Comparison of ENCODE assay signal across 24 mouse cellular contexts in the genomic region with DNA sequence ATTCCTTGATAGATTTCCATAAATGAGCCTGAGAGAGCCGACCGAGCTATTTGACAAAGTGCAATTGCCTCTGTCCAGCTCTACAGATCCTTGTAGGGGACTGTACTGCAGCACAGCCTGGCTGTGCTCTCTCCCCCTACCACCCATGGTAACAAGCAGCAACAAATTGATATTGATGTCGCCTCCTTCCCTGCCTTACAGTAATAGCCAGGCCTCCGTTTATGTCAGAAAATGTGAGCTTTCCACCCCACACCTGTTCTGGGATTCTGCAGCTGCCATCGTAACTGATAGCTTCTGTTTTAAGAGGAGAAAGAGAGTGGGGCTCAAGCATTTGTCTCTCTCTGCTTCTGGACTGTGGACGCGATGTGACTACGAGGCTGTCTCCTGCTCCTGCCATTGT.
DNase-seq lines count a peak whose midpoint lies in the region; ATAC-seq and TF ChIP-seq lines count a peak whose summit lies in the region.
"Had no signal": no experiment of that assay in that cellular context is flagged by ENCODE, and none has a peak within 500 bp of the region (broad histone marks: within the 10 kb centered on the region; RNA-seq: fewer than 3 reads in every experiment).

No protein-coding gene starts in this region.

- ATAC-seq in hindbrain, embryonic 16.5 days: 0 out of 2 replicates have a peak, but pooled peaks have one; percentile 41
- ATAC-seq in hindbrain, embryonic 12.5 days (ENCODE audit: low FRiP score): no peak
- no peak for ATAC-seq in hindbrain, postnatal 0 days
- ATAC-seq: forebrain, embryonic 15.5 days; intestine, embryonic 15.5 days; Patski had no signal

- DNase-seq in heart, adult 11 months: peak; percentile 70
- DNase-seq in heart, embryonic 10.5 days (ENCODE audit: low spot score): no peak
- DNase-seq in hindbrain, postnatal 0 days (ENCODE audit: low spot score): peak; percentile 20
- no peak for DNase-seq in right cerebral cortex, adult 2 months (ENCODE audit: low spot score in 2 of 2)
- DNase-seq: adrenal gland, postnatal 10 days; adrenal gland, postnatal 36 days; B cell, adult 2 months; cerebellum, adult 18-20 months; cerebellum, adult 9-10 months; cerebellum, postnatal 14 days; gastrocnemius, postnatal 25 days; heart, adult 2 months had no signal

- H3K27me3 ChIP-seq in heart, embryonic 10.5 days (ENCODE audit: insufficient read depth, poor library complexity, severe bottlenecking): peaks cover 51% of the 10 kb centered on the region
- no peaks in the 10 kb centered on the region for H3K27me3 ChIP-seq in hindbrain, embryonic 16.5 days (replicated peaks; ENCODE audit: control insufficient read depth, insufficient read depth, low read length)
- H3K27me3 ChIP-seq in hindbrain, embryonic 12.5 days: no peaks in the 10 kb centered on the region
- H3K27me3 ChIP-seq in hindbrain, postnatal 0 days (ENCODE audit: insufficient read depth, low read length): no peaks in the 10 kb centered on the region
- H3K27me3 ChIP-seq in myocyte (ENCODE audit: control insufficient read depth, insufficient read depth, insufficient read length): no peaks in the 10 kb centered on the region
- H3K27me3 ChIP-seq: CH12.LX; embryonic facial prominence, embryonic 12.5 days; forebrain, embryonic 12.5 days; forebrain, embryonic 15.5 days had no signal

- no peak overlapping the region for H3K27ac ChIP-seq in heart, embryonic 10.5 days
- no peak overlapping the region for H3K27ac ChIP-seq in hindbrain, embryonic 16.5 days (ENCODE audit: low read depth, low read length)
- H3K27ac ChIP-seq in hindbrain, embryonic 12.5 days: no peak overlapping the region
- no peak overlapping the region for H3K27ac ChIP-seq in hindbrain, postnatal 0 days
- H3K27ac ChIP-seq: embryonic facial prominence, embryonic 12.5 days; forebrain, embryonic 12.5 days; forebrain, embryonic 15.5 days; heart, adult 2 months; intestine, embryonic 15.5 days had no signal

- no peak overlapping the region for H3K4me3 ChIP-seq in heart, embryonic 10.5 days
- no peak overlapping the region for H3K4me3 ChIP-seq in hindbrain, embryonic 16.5 days (ENCODE audit: low read length)
- H3K4me3 ChIP-seq in hindbrain, embryonic 12.5 days: no peak overlapping the region
- H3K4me3 ChIP-seq in hindbrain, postnatal 0 days (ENCODE audit: low read length): no peak overlapping the region
- no peak overlapping the region for H3K4me3 ChIP-seq in myocyte
- H3K4me3 ChIP-seq: embryonic facial prominence, embryonic 12.5 days; erythroblast, embryonic 14.5 days; forebrain, embryonic 12.5 days; forebrain, embryonic 15.5 days; heart, adult 2 months; intestine, embryonic 15.5 days had no signal

- TF ChIP-seq POLR2A in myocyte (IDR thresholded peaks at IDR 0.05; ENCODE audit: insufficient read length, low read depth): no peak

- 73% methylated on average over 8 of the region's 8 CpGs for whole genome bisulfite sequencing in heart, embryonic 10.5 days
- WGBS in hindbrain, embryonic 16.5 days: 61% methylated on average over 8 of the region's 8 CpGs
- 69% methylated on average over 8 of the region's 8 CpGs for WGBS in hindbrain, embryonic 12.5 days
- 64% methylated on average over 8 of the region's 8 CpGs for WGBS in hindbrain, postnatal 0 days

- no peak overlapping the region for H3ac ChIP-seq in myocyte (ENCODE audit: control insufficient read depth, insufficient read length)

- H3K9ac ChIP-seq in hindbrain, embryonic 16.5 days (ENCODE audit: low read depth, low read length): no peak overlapping the region
- H3K9ac ChIP-seq in hindbrain, embryonic 12.5 days: no peak overlapping the region
- H3K9ac ChIP-seq in hindbrain, postnatal 0 days (replicated peaks; ENCODE audit: low read length): no peak overlapping the region
- H3K9ac ChIP-seq: embryonic facial prominence, embryonic 12.5 days; forebrain, embryonic 12.5 days; forebrain, embryonic 15.5 days; intestine, embryonic 15.5 days had no signal

- no peaks in the 10 kb centered on the region for H3K9me3 ChIP-seq in heart, embryonic 10.5 days
- no peaks in the 10 kb centered on the region for H3K9me3 ChIP-seq in hindbrain, embryonic 16.5 days (ENCODE audit: control insufficient read depth, low read length)
- no peaks in the 10 kb centered on the region for H3K9me3 ChIP-seq in hindbrain, embryonic 12.5 days (replicated peaks)
- no peaks in the 10 kb centered on the region for H3K9me3 ChIP-seq in hindbrain, postnatal 0 days (ENCODE audit: low read length)
- H3K9me3 ChIP-seq: embryonic facial prominence, embryonic 12.5 days; forebrain, embryonic 12.5 days; forebrain, embryonic 15.5 days; G1E; intestine, embryonic 15.5 days had no signal

- no peak overlapping the region for H3K4me2 ChIP-seq in hindbrain, embryonic 16.5 days (ENCODE audit: low read length)
- no peak overlapping the region for H3K4me2 ChIP-seq in hindbrain, embryonic 12.5 days (replicated peaks)
- no peak overlapping the region for H3K4me2 ChIP-seq in hindbrain, postnatal 0 days (ENCODE audit: low read depth, low read length)
- H3K4me2 ChIP-seq in myocyte (ENCODE audit: low read depth): no peak overlapping the region
- H3K4me2 ChIP-seq: embryonic facial prominence, embryonic 12.5 days; forebrain, embryonic 12.5 days; forebrain, embryonic 15.5 days; heart, embryonic 11.5 days; intestine, embryonic 15.5 days had no signal

- no peaks in the 10 kb centered on the region for H3K79me2 ChIP-seq in myocyte (ENCODE audit: control insufficient read depth, insufficient read depth)

- H3K36me3 ChIP-seq in heart, embryonic 10.5 days: no peaks in the 10 kb centered on the region
- H3K36me3 ChIP-seq in hindbrain, embryonic 16.5 days (ENCODE audit: control insufficient read depth, insufficient read depth, low read length): no peaks in the 10 kb centered on the region
- H3K36me3 ChIP-seq in hindbrain, embryonic 12.5 days: no peaks in the 10 kb centered on the region
- no peaks in the 10 kb centered on the region for H3K36me3 ChIP-seq in hindbrain, postnatal 0 days (ENCODE audit: insufficient read depth, low read length)
- H3K36me3 ChIP-seq in myocyte (ENCODE audit: control insufficient read depth, insufficient read depth): no peaks in the 10 kb centered on the region
- H3K36me3 ChIP-seq: embryonic facial prominence, embryonic 12.5 days; forebrain, embryonic 12.5 days; forebrain, embryonic 15.5 days; G1E; intestine, embryonic 15.5 days had no signal

- peaks cover 16% of the 10 kb centered on the region for H3K4me1 ChIP-seq in heart, embryonic 10.5 days
- H3K4me1 ChIP-seq in hindbrain, embryonic 16.5 days (ENCODE audit: control insufficient read depth, insufficient read depth, low read depth, low read length): peaks cover 3% of the 10 kb centered on the region; the same call in 1 of the 2 replicates
- H3K4me1 ChIP-seq in hindbrain, embryonic 12.5 days: peaks cover 13% of the 10 kb centered on the region
- no peaks in the 10 kb centered on the region for H3K4me1 ChIP-seq in hindbrain, postnatal 0 days (ENCODE audit: insufficient read depth, low read length)
- H3K4me1 ChIP-seq: forebrain, embryonic 15.5 days had no signal

- no peak for TF ChIP-seq CTCF in hindbrain, postnatal 0 days (IDR thresholded peaks at IDR 0.05; ENCODE audit: low read depth)

TF ChIP-seq in myocyte, 11 proteins besides CTCF, POLR2A, EP300 and RAD21:
- TF ChIP-seq MYOD1 (IDR thresholded peaks at IDR 0.05; ENCODE audit: control insufficient read depth in 1 of 3, insufficient read length in 2 of 3, low read depth in 2 of 3) (peak in 2 of 3 experiments; percentile 53 to 55), USF1 (IDR thresholded peaks at IDR 0.05; ENCODE audit: low read depth) (no peak), MYOG (IDR thresholded peaks at IDR 0.05; ENCODE audit: control insufficient read depth in 1 of 3, insufficient read depth in 1 of 3, insufficient read length in 2 of 3, low read depth in 2 of 3) (peak in 1 of 3 experiments; percentile 16)

Comparison
In these comparisons a context has a peak if more than half of its experiments do, and no peak if none do; other contexts are left out.
1. DNase-seq: peak in heart, adult 11 months (single experiment) and hindbrain, postnatal 0 days (single experiment); none in heart, embryonic 10.5 days (single experiment) and right cerebral cortex, adult 2 months (0 of 2).